Mouse (Mus musculus) limb, embryonic 14.5 days (tissue): Measurements from ENCODE around the gene Malsu1. TPM values are rescaled to one million over a fixed set of nuclear protein-coding genes. Genes with fewer than 3 reads are reported as not detected.

Experiments
- ATAC-seq: fragments of 200-750 bp; cut with Nextera tagmentation; 2 replicates; pipeline ENCODE4 v1.8.0; 2017; ENCODE audit warnings: low read depth, moderate number of reproducible peaks, moderate TSS enrichment; ENCODE audit not compliant: low FRiP score
- DNase-seq: peaks from one replicate; pipeline ENCODE4 v3.0.0-alpha.2; 2015; ENCODE audit warnings: low spot score
- H3K27ac ChIP-seq: fragments of 300-500 bp; sonication (generic); replicated peaks from 2 replicates; pipeline ENCODE4 v1.5.1; 2014; ENCODE audit warnings: low read depth, mild to moderate bottlenecking, low read length, moderate library complexity, mixed read lengths
- H3K27me3 ChIP-seq: fragments of 300-500 bp; sonication (generic); 2 replicates; pipeline ENCODE4 v1.6.1; 2014; ENCODE audit warnings: low read length, mixed read lengths; ENCODE audit not compliant: control insufficient read depth, insufficient read depth
- H3K36me3 ChIP-seq: fragments of 300-500 bp; sonication (generic); 2 replicates; pipeline ENCODE4 v1.6.1; 2014; ENCODE audit warnings: mild to moderate bottlenecking, low read length, moderate library complexity, mixed read lengths; ENCODE audit not compliant: control insufficient read depth, insufficient read depth
- H3K4me1 ChIP-seq: fragments of 300-500 bp; sonication (generic); 2 replicates; pipeline ENCODE4 v1.6.1; 2014; ENCODE audit warnings: antibody characterized with exemption, low read length, mixed read lengths; ENCODE audit not compliant: control insufficient read depth, insufficient read depth
- H3K4me2 ChIP-seq: fragments of 300-500 bp; sonication (generic); replicated peaks from 2 replicates; pipeline ENCODE4 v1.6.1; 2014; ENCODE audit warnings: low read depth, mild to moderate bottlenecking, low read length, moderate library complexity; ENCODE audit not compliant: severe bottlenecking
- H3K4me3 ChIP-seq: fragments of 300-500 bp; sonication (generic); replicated peaks from 2 replicates; pipeline ENCODE4 v1.5.1; 2014; ENCODE audit warnings: low read length
- H3K9ac ChIP-seq: fragments of 300-500 bp; sonication (generic); 2 replicates; pipeline ENCODE4 v1.6.1; 2014; ENCODE audit warnings: mild to moderate bottlenecking, low read depth, low read length, moderate library complexity; ENCODE audit not compliant: severe bottlenecking
- H3K9me3 ChIP-seq: fragments of 300-500 bp; sonication (generic); 2 replicates; pipeline ENCODE4 v1.6.1; 2016; ENCODE audit warnings: low read length; ENCODE audit not compliant: control insufficient read depth
- POLR2A ChIP-seq: fragments of 200-500 bp; IDR thresholded peaks from 2 replicates; pipeline ENCODE4 v1.8.0; 2012; ENCODE audit warnings: inconsistent platforms, mild to moderate bottlenecking, moderate library complexity, borderline replicate concordance; ENCODE audit not compliant: insufficient read depth, insufficient read length; ENCODE audit errors: extremely low read depth
- WGBS: fragments of 180-500 bp; shearing (Covaris S2); extraction: QIAGEN DNeasy Blood & Tissue Kit; methylation state at CpG from one replicate; pipeline ENCODE4 v1.1.7; 2014; 5-methylcytosine and 5-hydroxymethylcytosine counted together
- polyA plus RNA-seq, 2 experiments: library from polyadenylated mRNA; depleted of rRNA in 1 of 2; stranded (reverse) in 1 of 2; unstranded in 1 of 2; fragments of >200 nt; fragmentation: Nextera tagmentation in 1 of 2; extraction: Ambion mirVana in 1 of 2; gene quantifications; 2 replicates each; pipeline versions ENCODE4 v1.2.1 to v1.2.3; 2012 to 2014

The Malsu1 gene
- polyA plus RNA-seq, 2 experiments = 27.4 to 72.1 TPM

DNA sequence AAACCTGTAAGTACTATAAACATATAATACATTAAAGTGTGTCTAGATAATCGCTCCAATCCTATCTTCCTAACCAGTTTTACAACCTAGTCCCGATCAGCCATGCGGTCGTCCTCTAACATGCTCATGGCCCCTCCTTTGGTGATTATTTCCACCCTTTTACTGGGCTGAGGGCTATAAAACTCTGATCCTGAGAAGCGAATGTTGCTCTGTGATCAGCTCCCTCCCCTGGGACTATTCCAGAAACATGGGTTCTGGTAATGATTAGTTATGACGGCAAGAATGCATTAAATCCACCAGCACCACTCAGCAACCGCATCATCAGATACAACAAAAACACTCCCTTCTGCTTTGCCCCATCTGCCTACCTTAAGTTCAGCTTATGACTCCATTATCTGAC lies 40.3 kb downstream of the Malsu1 start:
- DNase-seq (peak; percentile 55), ATAC-seq (peak; percentile 70; the same call in 1 of the 2 replicates)
- no peak overlapping the region for H3K4me3 ChIP-seq
- no peaks in the 10 kb centered on the region for H3K9me3 ChIP-seq
- no peak overlapping the region for H3K27ac ChIP-seq
- H3K27me3 ChIP-seq = no peaks in the 10 kb centered on the region
- no peak overlapping the region for H3K9ac ChIP-seq
- no peak for TF ChIP-seq POLR2A
- no peak overlapping the region for H3K4me2 ChIP-seq
- H3K4me1 ChIP-seq = peaks cover 7% of the 10 kb centered on the region; the same call in 1 of the 2 replicates
- 19% methylated on average over 7 of the region's 7 CpGs for WGBS
- peaks cover 36% of the 10 kb centered on the region for H3K36me3 ChIP-seq

GRCm38 (mm10) chr6:49114457-49114856 lies 40.9 kb downstream of the Malsu1 start:
- H3K27ac ChIP-seq = no peak overlapping the region
- no peak for TF ChIP-seq POLR2A
- WGBS = 64% methylated on average over 6 of the region's 6 CpGs
- no peak overlapping the region for H3K4me2 ChIP-seq
- no peak overlapping the region for H3K9ac ChIP-seq
- peaks cover 7% of the 10 kb centered on the region; the same call in 1 of the 2 replicates for H3K4me1 ChIP-seq
- no peaks in the 10 kb centered on the region for H3K9me3 ChIP-seq
- DNase-seq (no peak), ATAC-seq (no peak)
- no peak overlapping the region for H3K4me3 ChIP-seq
- no peaks in the 10 kb centered on the region for H3K27me3 ChIP-seq
- peaks cover 31% of the 10 kb centered on the region for H3K36me3 ChIP-seq

DNA sequence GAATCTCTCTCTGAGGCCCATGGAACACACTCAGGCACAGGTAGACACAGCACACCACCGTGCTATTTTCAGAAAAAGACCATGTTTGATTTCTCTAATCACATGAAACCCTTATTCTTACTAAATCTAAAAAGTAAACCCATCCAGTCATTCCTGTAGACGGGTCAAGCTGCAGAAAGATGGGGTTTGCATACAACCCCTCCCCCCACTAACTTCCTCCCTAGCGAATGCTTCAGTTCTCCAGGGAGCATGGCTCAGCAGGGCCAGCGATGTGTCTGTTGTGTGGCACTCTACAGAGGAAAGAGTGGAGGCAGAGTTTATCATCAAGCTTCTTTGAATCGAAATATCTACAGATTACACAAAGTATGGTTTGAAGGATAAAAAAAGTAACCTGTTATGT lies 42.0 kb downstream of the Malsu1 start:
- Histone ChIP-seq H3K27me3 (no peaks in the 10 kb centered on the region), H3K4me1 (peaks cover 7% of the 10 kb centered on the region; the same call in 1 of the 2 replicates), H3K27ac (no peak overlapping the region), H3K9me3 (no peaks in the 10 kb centered on the region), H3K4me2 (no peak overlapping the region), H3K36me3 (peaks cover 28% of the 10 kb centered on the region), H3K9ac (no peak overlapping the region), H3K4me3 (no peak overlapping the region)
- no peak for ATAC-seq
- no peak for DNase-seq
- 75% methylated on average over 5 of the region's 5 CpGs for WGBS
- TF ChIP-seq POLR2A = no peak

DNA sequence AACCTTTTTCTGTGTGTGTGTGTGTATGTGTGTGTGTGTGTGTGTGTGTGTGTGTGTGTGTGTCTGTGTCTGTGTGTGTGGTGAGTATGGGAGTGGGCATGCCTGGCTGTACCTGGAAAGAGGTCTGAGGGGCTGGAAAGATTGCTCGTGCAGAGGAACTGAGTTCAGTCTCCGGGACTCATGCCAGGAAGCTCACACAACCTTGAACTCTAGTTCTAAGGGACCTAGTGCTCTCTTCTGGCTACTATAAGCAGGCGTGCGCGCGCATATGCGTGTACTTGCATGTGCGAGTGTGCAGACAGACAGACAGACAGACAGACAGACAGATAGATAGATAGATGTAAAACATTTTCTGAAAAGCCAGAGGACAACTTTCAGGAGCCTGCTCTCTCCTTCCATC lies 42.6 kb downstream of the Malsu1 start:
- H3K9me3 ChIP-seq = no peaks in the 10 kb centered on the region
- ATAC-seq (no peak), DNase-seq (no peak)
- H3K27ac ChIP-seq = no peak overlapping the region
- no peak overlapping the region for H3K4me2 ChIP-seq
- H3K4me1 ChIP-seq = peaks cover 7% of the 10 kb centered on the region; the same call in 1 of the 2 replicates
- H3K36me3 ChIP-seq = peaks cover 23% of the 10 kb centered on the region
- no peaks in the 10 kb centered on the region for H3K27me3 ChIP-seq
- no peak overlapping the region for H3K4me3 ChIP-seq
- no peak overlapping the region for H3K9ac ChIP-seq
- no peak for TF ChIP-seq POLR2A
- 90% methylated on average over 8 of the region's 8 CpGs for WGBS

- WGBS = 86% methylated on average over 8 of the region's 8 CpGs
These were observed 44.9 kb downstream of the Malsu1 start for GRCm38 (mm10) chr6:49118446-49118845.

More at GRCm38 (mm10) chr6:49118446-49118845, 44.9 kb downstream of the Malsu1 start:
- H3K4me3 ChIP-seq = no peak overlapping the region
- H3K27ac ChIP-seq = no peak overlapping the region
- DNase-seq (no peak), ATAC-seq (no peak)
- H3K4me2 ChIP-seq = no peak overlapping the region
- peaks cover 29% of the 10 kb centered on the region for H3K36me3 ChIP-seq
- no peak overlapping the region for H3K9ac ChIP-seq
- no peak for TF ChIP-seq POLR2A
- H3K9me3 ChIP-seq = no peaks in the 10 kb centered on the region
- peaks cover 7% of the 10 kb centered on the region; the same call in 1 of the 2 replicates for H3K4me1 ChIP-seq
- no peaks in the 10 kb centered on the region for H3K27me3 ChIP-seq
